Mouse (Mus musculus) right cerebral cortex, postnatal 36 days (tissue): ENCODE measurements around the gene Hip1.

Experiments
- DNase-seq, 2 experiments: peaks; one replicate each; pipeline ENCODE4 v3.0.0; 2022; ENCODE audit warnings: low spot score in 2 of 2, mixed read lengths in 1 of 2

Hip1 gene

DNA sequence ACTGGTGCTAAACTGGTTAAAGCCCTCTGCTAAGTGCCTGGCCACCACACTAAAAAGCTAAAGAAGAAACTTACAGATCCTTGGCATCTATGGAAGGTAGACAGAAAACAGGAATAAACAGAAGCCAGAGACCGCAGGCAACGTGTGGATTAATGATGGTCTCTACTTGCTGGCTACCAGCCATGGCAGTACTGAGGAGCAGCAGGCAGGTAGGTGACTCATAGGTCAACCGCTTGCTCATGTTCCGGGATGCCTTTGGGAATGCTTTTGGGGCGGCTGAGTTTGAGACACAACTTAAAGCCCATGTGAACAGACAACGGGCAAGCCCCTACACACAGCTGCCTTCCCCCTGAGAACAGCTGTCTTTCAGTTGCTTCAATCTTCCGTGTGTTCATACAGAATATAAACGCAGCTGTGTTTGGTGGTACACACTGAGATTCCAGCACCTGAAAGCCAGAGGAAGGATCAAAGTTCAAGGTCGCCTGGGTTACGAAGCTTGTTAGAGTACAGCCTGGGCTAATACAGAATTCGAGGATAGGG is 13.5 kb downstream of the Hip1 start:
- DNase-seq: no peak

DNA sequence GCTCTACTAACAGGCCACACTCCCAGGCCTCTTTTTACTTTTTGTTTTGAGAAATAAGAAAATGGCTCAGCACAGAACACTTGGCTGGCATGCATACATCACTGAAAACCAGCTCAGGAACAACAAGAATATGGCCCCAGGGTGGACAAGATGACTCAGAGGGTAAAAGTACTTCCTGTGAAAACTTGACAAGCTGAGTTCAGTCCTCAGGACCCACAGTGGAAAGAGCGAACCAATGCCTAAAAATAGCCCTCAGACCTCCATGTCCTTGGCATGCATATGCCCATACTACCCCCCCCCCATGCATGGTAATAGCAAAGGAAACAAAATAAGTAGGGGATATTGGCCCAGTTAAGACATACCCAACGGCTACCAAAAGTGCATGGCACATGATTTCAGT is 15.0 kb downstream of the Hip1 start:
- DNase-seq: no peak

DNA sequence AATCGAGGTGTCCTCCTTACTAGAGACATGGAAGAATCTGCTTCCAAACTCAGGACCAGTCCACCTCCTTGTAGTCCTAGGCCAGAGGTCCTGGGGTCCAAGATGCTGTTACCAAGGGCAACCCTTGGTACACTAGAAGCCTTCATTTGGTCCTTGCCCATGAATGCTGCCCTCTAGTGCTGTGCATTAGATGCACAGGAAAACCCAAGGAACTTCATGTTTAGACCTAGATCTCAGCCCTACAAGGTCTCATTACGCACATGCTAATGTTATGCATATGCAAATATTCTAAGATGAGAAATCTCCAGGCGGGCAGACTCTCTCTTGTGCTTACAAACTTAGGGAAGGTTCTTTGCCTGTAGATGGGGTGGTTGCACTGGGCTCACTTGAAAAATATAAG is 15.6 kb downstream of the Hip1 start:
- DNase-seq: no peak

DNA sequence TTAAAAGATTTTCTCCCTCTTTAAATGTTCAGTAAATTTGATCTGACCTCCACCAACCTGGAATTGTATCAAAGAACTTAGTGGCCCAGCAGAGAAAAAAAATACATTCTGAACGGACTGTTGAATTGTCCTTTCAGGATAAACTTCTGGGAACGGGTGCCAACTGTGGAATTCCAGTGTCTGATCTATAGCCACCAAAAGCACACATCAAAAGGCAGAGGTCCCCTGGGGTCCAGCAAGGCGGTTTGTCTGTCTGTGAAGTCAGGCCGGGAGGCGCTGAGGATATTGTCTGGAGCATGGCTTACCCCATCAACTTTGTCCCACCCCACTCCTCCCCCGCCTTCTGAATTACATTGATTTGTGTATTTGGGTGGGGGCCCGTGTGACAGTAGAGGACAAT is 16.9 kb downstream of the Hip1 start:
- no peak for DNase-seq

DNA sequence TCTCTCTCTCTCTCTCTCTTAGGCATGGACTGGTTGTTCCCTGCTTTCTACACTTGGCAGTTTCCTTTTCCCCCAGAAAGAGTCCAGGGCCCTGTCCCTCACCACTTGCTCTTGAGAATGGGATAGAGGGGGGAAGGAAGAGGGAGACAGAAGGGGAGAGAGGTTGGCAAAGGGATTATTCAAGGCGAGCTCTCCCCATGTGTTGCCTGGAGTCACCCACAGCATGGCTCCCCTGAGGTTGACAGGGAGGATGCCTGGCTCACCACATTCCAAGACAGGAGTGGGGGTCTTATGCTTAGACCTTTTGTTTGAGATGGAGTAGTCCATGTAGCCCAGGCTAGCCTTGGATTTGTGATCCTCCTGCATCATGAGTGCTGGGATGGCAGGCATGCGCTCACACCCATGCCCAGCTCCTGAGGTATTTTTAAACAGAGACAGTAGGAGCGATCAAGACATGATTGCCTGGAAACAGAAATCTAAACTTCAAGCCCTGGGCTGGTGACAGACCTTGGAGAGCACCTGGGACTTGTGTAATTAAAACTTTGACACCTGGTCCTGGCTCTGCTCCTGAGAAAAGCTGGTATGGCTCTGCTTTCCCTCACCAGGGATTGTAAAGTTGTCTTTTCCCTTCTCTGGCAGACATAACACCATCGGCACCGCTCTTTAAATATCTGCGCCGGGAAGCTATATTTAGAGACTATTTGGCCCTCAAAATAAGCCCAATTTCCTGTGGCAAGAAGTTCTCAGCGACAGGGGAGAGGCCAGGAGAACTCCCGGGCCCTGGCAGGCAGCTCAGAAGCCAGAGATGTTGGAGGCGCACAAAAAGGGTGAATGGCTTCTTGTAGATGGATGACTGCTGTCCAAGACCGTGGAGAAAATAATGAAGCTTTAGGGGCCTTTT is 20.0 kb downstream of the Hip1 start:
- no peak for DNase-seq

DNA sequence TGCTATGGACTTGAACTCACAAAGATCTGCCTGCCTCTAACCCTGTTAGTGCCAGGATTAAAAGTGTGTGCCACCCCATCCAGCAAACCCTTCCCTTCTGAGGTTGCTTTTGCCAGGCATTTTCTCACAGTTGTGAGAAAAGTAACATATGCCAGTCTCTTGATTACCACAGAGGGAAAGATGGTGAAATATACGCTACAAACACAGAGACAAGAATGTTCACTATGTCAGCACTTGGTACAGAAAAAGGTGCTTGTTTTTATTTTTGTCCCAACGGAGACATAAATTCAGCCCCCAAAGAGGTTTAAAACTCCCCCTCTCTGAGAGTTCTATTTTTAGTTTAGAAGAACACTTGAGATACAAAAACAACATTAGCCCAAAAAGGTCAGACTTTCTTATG is 20.8 kb downstream of the Hip1 start:
- DNase-seq: no peak

DNA sequence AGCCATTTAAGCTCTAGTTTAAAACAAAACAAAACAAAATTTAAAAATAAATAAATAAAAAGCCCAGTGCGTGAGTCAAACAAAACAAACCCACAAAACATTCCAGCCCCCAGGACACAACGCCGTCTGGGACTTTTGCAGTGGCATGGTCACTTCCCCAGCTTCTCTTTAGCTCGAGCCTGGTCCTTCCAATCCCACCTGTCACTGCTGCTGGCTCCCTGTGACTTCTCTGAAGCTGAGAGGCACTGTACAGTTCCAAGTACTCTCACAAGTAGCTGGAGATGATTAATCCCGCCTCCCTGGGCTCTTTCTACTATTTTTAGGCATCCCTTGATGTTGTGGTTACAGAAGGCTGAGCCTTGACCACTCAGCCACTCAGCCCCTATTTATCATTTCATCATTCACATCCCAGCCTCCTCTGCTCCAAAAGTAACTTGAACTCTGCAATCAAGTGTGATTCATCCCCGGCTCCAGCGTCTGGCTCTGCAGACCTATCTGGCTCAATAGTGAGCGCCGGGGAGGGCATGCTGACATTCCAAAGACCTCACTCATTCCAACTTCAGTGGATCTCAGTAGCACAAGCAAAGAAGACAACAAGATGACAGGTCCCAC is 22.7 kb downstream of the Hip1 start:
- DNase-seq: no peak

DNA sequence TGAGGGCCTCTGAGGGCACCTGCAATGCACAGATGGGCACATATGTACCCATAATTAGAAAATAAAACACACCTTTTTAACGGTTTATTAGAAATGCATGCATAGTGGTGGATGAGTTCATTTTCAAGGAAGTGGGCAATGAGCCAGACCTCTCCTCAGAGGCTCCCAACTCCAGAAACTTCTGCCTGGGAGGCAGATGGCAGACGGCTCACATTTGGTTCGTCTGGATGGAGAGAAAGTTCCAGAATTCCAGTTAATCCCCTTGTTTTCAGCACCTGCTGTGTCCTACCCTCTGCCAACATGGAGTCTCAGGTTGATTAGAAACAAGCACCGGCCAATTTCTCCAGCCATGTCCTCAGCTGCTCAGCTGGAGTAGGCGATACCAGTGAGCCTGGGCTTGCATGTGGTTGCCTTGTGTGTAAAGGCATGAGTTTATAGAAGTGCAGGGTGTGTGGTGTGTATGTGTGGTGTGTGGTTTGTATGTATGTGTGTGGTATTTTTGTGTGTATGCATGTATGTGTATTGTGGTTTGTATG is 27.5 kb downstream of the Hip1 start:
- no peak for DNase-seq

DNA sequence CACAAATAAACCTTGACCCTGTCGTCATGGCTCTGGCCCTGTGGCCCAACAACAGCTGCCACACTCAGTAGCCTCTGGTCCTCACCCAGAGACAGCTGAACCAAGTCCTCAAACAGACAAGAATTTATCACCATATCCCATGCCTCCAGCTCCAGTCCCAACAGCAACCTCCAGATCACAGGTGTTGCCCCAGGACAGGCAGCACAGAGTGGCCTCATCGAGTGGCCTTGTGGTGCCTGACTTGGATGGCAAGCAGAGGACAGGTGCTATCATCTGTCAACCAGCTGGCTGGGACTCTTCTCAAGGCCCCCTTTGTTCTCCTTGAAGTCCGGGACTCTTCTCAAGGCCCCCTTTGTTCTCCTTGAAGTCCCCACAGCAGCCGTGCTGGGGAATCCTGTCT is 31.8 kb downstream of the Hip1 start:
- no peak for DNase-seq

DNA sequence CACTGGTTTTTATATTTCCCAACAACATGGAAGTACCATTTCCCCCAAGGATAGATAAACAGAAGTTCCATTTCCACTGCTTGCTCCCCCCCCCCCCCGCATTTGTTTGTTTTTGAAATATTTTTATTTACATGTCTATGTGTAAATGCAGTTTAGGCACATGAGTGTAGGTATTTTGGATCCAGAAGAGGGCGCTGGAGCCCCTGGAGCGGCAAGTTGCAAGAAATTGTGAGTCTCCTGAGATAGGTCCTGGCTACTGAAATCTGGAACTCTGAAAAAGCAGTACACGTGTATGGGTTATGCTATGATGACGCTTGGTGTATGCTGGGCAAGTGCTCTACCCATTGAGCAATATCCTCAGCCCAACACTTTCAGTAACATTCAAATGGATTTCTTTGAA is 33.8 kb downstream of the Hip1 start:
- no peak for DNase-seq

DNA sequence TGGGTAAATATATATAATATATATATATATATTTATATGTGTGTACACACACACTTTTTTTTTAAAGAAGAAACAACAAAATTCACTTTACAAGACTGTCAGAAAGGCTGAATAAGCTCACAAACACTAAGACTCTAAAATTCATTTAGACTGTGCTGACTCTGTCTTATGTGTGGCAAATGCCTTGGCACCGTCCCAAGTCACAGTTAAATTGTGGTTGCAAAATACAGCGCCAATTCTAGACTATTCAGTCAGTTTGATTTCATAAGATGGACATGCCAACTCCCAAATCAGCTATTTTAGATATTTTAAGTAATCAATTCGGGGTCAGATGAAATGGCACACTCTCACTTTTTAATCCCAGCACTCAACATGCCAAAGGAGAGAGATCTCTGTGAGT is 36.6 kb downstream of the Hip1 start:
- no peak for DNase-seq

DNA sequence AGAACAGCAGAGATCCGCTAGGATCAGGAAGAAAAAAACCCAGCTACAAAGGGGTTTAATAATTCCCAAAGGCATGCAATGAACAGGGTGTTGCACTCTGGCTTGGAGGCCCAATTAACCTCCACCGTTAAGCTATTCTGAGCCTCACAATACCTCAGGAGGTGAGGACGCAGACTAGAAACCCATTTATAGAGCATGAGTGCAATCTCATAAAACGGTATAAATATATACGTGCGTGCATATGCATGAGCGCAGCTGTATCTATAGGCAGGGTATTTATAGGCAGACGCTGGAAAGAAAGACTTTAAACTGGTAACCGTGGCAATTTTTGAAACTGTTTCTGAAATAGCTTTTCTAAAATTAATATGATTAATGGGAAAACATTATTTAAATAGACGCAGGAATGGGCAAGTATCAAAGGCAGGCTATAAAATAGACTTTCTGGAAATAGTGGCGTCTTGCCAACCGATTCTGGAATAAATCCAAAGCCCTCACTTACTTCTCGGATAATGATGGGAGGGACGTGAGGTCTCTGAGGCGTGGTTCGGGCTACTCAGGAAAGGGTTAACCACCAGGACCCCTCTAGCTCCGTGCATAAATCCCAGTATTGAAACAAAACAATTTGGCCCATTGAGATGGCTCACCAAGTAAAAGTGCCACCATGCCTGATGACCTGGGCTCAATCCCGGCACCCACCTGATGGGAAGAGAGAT is 37.2 kb downstream of the Hip1 start:
- no peak for DNase-seq

DNA sequence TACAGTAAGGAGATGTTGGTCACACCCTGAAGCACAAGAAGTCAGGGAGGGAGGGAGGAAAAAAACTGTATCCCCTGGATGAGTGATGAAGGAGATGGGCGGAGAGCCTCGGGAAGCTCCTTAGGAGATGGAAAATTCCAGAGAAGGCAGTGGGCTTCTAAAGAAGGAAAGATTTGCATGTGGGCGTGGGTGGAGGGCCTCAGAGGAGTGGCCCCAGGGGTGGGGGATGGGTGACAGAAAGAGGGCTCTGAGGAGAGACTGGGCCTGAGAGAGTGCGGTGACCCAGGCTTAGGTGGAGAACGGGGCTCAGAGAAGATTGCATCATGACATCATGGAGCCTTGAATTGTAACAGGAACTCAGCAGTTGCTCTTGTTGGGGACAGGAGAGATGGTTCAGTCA is 39.5 kb downstream of the Hip1 start:
- no peak for DNase-seq

DNA sequence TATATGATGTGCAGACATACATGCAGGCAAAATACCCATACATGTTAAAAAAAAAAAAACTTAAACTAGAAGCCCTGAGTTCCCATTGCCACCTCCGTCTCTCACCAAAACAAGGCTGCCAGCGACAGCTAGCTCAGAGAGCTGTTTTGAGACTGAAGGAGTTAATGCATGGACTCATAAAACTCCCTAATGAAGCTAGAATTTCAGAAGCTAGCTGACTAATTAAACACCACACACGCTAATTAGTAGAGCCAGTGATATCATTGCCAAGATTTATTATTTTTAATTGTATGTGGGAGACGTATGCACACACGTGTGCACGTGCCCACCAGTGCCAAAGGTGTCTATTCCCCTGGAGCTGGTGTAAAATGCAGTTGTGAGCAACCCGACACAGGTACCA is 42.0 kb downstream of the Hip1 start:
- DNase-seq: no peak

DNA sequence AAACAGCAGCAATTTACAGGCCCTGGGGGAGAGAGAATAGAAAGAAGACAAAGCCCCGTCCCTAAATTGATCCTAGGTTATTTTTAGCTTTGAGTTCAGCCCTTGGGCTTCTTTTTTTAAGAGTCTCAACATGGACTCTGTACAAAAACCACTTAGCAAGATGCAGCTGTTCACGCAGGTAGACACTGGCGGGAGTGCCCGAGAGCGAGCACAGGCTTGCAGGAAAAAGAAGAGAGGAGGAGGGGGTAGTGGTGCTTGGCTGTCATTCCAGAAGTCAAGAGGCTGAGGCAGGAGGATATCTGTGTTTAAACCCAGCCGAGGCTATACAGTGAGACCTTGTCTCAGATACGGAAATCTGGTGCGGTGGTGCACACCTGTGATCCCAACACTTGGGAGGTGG is 42.9 kb downstream of the Hip1 start:
- no peak for DNase-seq

DNA sequence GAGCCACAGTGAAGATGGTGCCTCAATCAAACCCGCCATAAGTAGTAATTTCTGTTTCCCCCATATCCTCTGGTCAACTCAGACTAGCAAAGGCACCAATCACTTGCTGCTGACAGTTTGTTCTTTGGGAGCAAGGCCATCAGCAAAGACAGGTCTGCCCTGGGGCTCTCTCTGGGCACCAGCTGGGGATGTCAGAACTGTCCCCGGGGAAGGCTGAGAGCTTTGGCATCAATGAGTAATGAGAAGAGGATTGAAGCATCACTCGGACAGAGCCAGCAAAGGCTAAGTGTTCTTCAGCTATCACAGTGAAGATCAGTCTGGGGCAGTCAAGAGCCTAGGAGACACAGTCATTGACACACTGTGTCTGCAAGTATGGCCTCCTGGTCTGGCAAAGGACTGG is 46.0 kb downstream of the Hip1 start:
- DNase-seq: no peak

DNA sequence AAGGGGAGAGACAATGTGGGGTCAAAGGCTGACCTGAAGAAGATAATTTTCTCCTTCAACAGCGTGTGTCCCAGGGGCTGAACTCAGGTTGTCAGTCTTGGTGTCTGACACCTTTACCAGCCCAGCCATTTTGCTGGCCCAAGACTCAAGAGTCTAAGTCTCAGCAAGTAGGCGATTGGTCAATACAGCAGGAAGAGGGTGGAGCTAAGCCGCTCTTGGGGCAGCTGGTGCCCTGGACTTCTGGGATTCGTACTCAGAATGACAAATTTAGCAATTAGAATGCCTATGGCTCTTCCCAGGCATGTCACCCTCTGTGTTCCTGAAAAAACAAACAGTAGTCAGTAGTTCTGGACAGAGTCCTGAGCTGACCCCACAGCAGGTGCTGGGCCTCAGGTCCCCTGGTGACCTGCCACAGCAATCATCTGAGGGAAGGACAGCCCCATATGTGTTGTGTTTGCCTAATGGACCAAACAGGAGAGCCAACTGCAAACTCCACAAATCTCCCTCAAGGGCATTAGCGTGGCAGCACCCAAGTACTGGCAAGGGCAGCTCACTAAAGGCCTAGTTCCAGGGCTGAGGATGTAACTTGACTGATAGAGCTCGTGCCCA is 47.5 kb downstream of the Hip1 start:
- no peak for DNase-seq

DNA sequence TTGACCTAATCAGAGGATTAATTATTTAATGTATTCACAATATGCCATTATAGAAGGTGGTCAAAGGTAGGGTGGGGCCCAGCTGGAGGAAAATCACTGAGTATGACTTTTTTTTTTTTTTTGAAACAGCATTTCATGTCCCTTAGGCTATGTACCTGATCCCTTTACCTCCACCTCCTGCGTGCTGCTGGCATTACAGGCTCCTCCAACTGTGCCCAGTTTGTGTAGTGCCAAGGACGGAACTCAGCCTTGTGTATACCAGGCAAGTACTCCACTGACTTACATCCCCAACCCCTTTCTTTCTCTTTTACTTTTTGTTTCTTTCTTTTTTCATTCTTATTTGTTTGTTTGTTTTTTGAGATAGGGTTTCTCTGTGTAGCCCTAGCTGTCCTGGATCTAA is 48.4 kb downstream of the Hip1 start:
- DNase-seq: no peak

DNA sequence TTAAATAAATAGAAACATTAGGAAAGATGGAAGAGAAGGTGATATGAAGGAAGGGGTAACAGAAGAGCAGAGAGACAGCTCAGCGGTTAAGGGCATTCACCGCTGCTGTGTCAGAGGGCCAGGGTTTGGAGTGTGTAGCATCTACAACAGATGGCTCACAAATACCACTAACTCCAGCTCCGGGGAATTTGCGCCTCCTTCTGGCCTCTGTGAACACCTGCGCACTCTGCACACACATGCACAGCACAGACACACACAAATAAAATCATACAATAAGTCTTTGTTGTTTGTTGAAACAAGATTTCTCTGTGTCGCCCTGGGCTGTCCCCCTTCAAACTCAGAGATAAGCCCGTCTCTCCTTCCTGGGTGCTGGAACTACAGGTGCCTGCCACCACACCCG is 49.4 kb downstream of the Hip1 start:
- no peak for DNase-seq

DNA sequence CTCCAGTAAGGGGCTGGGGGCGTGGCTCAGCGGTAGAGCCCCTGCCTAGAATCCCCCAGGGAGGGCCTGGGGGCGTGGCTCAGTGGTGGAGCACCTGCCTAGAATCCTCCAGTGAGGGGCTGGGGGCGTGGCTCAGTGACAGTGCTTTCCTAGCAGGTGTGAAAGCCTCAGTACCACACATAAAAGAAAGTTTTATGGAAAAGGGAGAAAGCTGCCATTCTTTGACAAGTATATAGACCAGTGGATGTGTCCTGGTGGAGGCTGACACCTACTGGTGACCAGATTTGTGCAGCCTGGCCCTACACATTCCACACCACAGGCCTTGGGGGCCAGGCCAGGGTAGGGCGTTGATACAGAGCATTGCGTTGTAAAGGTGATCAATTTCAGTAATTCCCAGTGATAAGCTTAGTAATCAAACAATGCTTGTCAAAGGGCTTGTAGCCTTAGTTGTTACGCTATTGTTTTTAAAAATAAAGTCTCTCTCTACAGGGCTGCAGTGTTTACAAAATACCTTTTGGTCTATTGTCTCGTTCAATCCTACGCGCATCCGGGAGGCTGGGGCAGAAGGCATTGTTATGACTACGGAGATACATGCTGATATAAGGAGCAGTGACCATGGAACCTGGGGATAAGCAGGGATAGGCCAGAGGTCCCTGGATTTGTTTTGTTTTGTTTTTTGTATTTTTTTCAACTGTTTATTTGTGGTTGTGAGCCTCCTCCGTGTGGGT is 50.6 kb downstream of the Hip1 start:
- DNase-seq: no peak

DNA sequence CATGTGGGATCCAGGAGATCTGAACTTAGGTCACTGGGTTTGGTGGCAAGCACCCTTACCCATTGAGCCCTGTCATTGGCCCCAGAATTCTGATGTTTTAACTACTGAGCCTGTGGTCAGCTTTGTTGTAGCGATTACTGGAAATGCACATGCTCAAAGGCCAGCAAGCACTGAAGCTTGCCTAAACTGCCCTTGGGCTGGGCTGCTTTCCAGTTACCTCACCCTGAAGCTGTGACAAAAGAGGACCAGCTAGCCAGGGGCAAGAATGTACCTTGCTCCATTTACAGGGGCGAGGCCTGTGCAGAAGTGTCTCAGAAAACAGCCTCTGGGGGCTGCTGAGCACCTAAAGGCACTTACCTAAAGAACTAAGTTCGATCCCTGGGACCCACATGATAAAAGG is 51.8 kb downstream of the Hip1 start:
- DNase-seq: no peak
